ENCODE assay signal across 23 mouse cellular contexts in the genomic region with DNA sequence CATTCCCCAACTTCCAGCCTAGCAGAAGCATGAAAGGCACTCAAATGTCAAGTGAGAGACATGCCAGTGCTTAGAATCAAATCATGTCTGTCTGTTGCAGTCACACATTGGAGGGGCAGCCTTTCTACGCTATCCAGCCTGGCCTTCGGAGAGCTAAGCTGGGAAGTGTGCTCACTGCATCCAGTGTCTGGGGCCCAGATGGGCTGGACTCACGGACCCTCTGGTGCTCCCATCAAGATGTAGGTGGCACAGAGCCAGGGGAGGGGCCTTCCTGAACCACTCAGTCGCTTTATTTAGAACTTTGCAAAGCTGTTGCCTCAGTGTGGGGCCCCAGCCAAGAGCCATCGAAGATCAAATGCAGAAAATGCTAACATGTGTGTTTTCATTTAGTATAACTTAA. TPM values are rescaled to one million over a fixed set of nuclear protein-coding genes. Genes with fewer than 3 reads are reported as not detected.
DNase-seq lines count a peak whose midpoint lies in the region; ATAC-seq and TF ChIP-seq lines count a peak whose summit lies in the region.
"Had no signal": no experiment of that assay in that cellular context is flagged by ENCODE, and none has a peak within 500 bp of the region (broad histone marks: within the 10 kb centered on the region; RNA-seq: fewer than 3 reads in every experiment).

No protein-coding gene starts in this region.

- H3K36me3 ChIP-seq in heart, embryonic 11.5 days (ENCODE audit: control insufficient read depth, insufficient read depth, low read length): no peaks in the 10 kb centered on the region; the same call in 1 of the 2 replicates
- H3K36me3 ChIP-seq in heart, postnatal 0 days (replicated peaks; ENCODE audit: control insufficient read depth, insufficient read depth, low read length): peaks cover 22% of the 10 kb centered on the region
- H3K36me3 ChIP-seq: liver, embryonic 12.5 days; midbrain, embryonic 13.5 days had no signal

- H3K27me3 ChIP-seq in heart, embryonic 11.5 days (ENCODE audit: control insufficient read depth, insufficient read depth, low read length): no peaks in the 10 kb centered on the region
- H3K27me3 ChIP-seq in heart, postnatal 0 days (ENCODE audit: control insufficient read depth, insufficient read depth, low read length): no peaks in the 10 kb centered on the region
- H3K27me3 ChIP-seq: liver, embryonic 12.5 days; midbrain, embryonic 13.5 days; Patski had no signal

- peaks cover 14% of the 10 kb centered on the region for H3K4me1 ChIP-seq in heart, embryonic 11.5 days (ENCODE audit: control insufficient read depth, insufficient read depth, low read length)
- H3K4me1 ChIP-seq in heart, postnatal 0 days (ENCODE audit: control insufficient read depth, insufficient read depth): peaks cover 17% of the 10 kb centered on the region; the same call in 1 of the 2 replicates
- H3K4me1 ChIP-seq: liver, embryonic 12.5 days; midbrain, embryonic 13.5 days had no signal

- H3K9ac ChIP-seq in heart, embryonic 11.5 days (ENCODE audit: low read depth, low read length): no peak overlapping the region
- H3K9ac ChIP-seq in heart, postnatal 0 days (replicated peaks; ENCODE audit: low read depth, low read length): no peak overlapping the region
- H3K9ac ChIP-seq: liver, embryonic 12.5 days; midbrain, embryonic 13.5 days had no signal

- no peak overlapping the region for H3K4me3 ChIP-seq in heart, embryonic 11.5 days (ENCODE audit: low read depth, low read length)
- H3K4me3 ChIP-seq in heart, postnatal 0 days (ENCODE audit: low read depth, low read length): no peak overlapping the region
- H3K4me3 ChIP-seq in layer of hippocampus, adult 2 months: no peak overlapping the region
- H3K4me3 ChIP-seq: liver, embryonic 12.5 days; midbrain, embryonic 13.5 days had no signal

- DNase-seq in heart, adult 18-20 months: no peak
- DNase-seq in lung, postnatal 10 days: peak; percentile 31
- DNase-seq in lung, postnatal 25 days (ENCODE audit: low spot score): no peak
- DNase-seq in heart, postnatal 0 days (ENCODE audit: low spot score): no peak
- DNase-seq in layer of hippocampus, adult 2 months (ENCODE audit: low spot score in 2 of 2): no peak
- no peak for DNase-seq in Muller cell, postnatal 12 days (ENCODE audit: inconsistent ontology term)
- DNase-seq: adrenal gland, postnatal 25 days; cerebellum, adult 2 months; gastrocnemius, postnatal 25 days; kidney, adult 8-10 months; kidney, postnatal 25 days; thymus, postnatal 36 days had no signal

- H3K4me2 ChIP-seq in heart, embryonic 11.5 days: no peak overlapping the region; the same call in 1 of the 2 replicates
- H3K4me2 ChIP-seq in heart, postnatal 0 days (ENCODE audit: low read depth, low read length): no peak overlapping the region
- H3K4me2 ChIP-seq: liver, embryonic 12.5 days; midbrain, embryonic 13.5 days had no signal

- ATAC-seq in heart, embryonic 11.5 days (replicated peaks; ENCODE audit: insufficient number of reproducible peaks, low FRiP score, low TSS enrichment): no peak; the same call in 1 of the 2 replicates
- peak; percentile 47; the same call in 1 of the 2 replicates for ATAC-seq in heart, postnatal 0 days (ENCODE audit: insufficient read depth, low read depth)
- ATAC-seq: activated CD4-positive, CD25-positive, alpha-beta regulatory T cell, adult 4 months; liver, embryonic 12.5 days; midbrain, embryonic 13.5 days; Patski had no signal

- H3K27ac ChIP-seq in heart, embryonic 11.5 days (ENCODE audit: low read depth, low read length): peak overlapping the region; percentile 35; the same call in 1 of the 2 replicates
- 0 out of 2 replicates have a peak overlapping the region, but pooled peaks have one; percentile 18 for H3K27ac ChIP-seq in heart, postnatal 0 days (ENCODE audit: low read depth)
- H3K27ac ChIP-seq in layer of hippocampus, adult 2 months: no peak overlapping the region
- H3K27ac ChIP-seq: liver, embryonic 12.5 days; midbrain, embryonic 13.5 days had no signal

- no peak for TF ChIP-seq CTCF in heart, postnatal 0 days (IDR thresholded peaks at IDR 0.05; ENCODE audit: low read depth)
- no peak for TF ChIP-seq CTCF in layer of hippocampus, adult 2 months (conservative IDR thresholded peaks at IDR 0.05)

- TF ChIP-seq EP300 in heart, postnatal 0 days (IDR thresholded peaks at IDR 0.05; ENCODE audit: low read depth): no peak

- no peaks in the 10 kb centered on the region for H3K9me3 ChIP-seq in heart, embryonic 11.5 days (replicated peaks; ENCODE audit: control insufficient read depth, low read length)
- H3K9me3 ChIP-seq in heart, postnatal 0 days (replicated peaks; ENCODE audit: control insufficient read depth, low read length): no peaks in the 10 kb centered on the region
- H3K9me3 ChIP-seq: liver, embryonic 12.5 days; midbrain, embryonic 13.5 days had no signal

- 36% methylated on average over 5 of the region's 5 CpGs for WGBS in heart, embryonic 11.5 days (ENCODE audit: insufficient replicate concordance)
- WGBS in heart, postnatal 0 days: 17% methylated on average over 5 of the region's 5 CpGs

RNA-seq across cellular contexts. Expression of a gene that starts 43.7 kb away (rescaled TPM):
- not detected in 2 replicates for polyA plus RNA-seq in heart, embryonic 11.5 days (2014; fragmentation: Nextera tagmentation; extraction: Ambion mirVana)
- total RNA-seq in heart, adult 18-20 months (2021): 1 to 10 TPM in 1 of 2 experiments, not detected in 1; 1.4 TPM
- not detected in 2 replicates for total RNA-seq in heart, postnatal 0 days (2014; rRNA removed; ENCODE audit: low replicate concordance)
- polyA plus RNA-seq in heart, postnatal 0 days (2015; fragmentation: Nextera tagmentation; extraction: Ambion mirVana): not detected in 2 replicates
- not detected for total RNA-seq in layer of hippocampus, adult 2 months (2021)
- total RNA-seq: adrenal gland, postnatal 25 days; gastrocnemius, postnatal 25 days; layer of hippocampus, postnatal 14 days; left cerebral cortex, postnatal 14 days; neutrophil, adult 5-6 weeks had no signal
- polyA plus RNA-seq: activated CD4-positive, CD25-positive, alpha-beta regulatory T cell, adult 4 months; C2C12; embryonic facial prominence, embryonic 11.5 days; hindbrain, embryonic 11.5 days; liver, embryonic 12.5 days; midbrain, embryonic 13.5 days; Patski had no signal

RNA-seq across cellular contexts. Expression of a gene that starts 52.2 kb away (rescaled TPM):
- polyA plus RNA-seq in heart, embryonic 11.5 days (2014; fragmentation: Nextera tagmentation; extraction: Ambion mirVana): 38.7 TPM in 2 replicates
- 100 to 1,000 TPM; 109 to 122 TPM for total RNA-seq in heart, adult 18-20 months (2021)
- 79.7 and 97.9 TPM in 2 replicates for total RNA-seq in heart, postnatal 0 days (2014; rRNA removed; ENCODE audit: low replicate concordance)
- polyA plus RNA-seq in heart, postnatal 0 days (2015; fragmentation: Nextera tagmentation; extraction: Ambion mirVana): 86.1 and 95.2 TPM in 2 replicates
- 100 to 1,000 TPM; 239 to 255 TPM for total RNA-seq in layer of hippocampus, adult 2 months (2021)
- total RNA-seq: neutrophil, adult 5-6 weeks had no signal
